Mouse (Mus musculus): Measurements from ENCODE around the gene Ube2d1.

DNA sequence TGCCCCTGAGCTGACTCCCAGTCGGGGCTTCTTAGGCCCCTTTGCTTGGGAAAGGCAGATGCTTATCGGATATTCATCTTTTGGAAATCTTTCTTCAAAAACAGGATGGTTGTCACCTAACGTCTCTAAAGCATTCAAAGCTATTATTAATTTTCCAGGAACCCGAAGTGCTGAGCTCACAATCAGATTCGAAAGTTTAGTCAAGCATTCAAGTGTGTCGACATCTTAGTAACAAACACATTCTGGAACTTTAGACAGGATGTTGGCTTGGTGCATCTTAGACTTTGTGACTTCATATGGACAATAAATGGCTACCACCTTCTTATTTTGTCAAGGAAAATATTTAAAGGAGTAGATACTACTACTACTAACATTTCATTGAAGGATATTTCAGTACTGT lies 43.3 kb upstream of the Ube2d1 start:
- TF ChIP-seq CTCF (IDR thresholded peaks at IDR 0.05; ENCODE audit: low read depth) (no peak), EP300 (IDR thresholded peaks at IDR 0.05; ENCODE audit: low read depth) (no peak)

Measured in liver, embryonic 14.5 days (tissue).